Mouse (Mus musculus) ZHBTc4 (cell line): ENCODE measurements around the gene Wdr90.
A peak's percentile ranks its signal among the peaks of the same experiment; 100 is the strongest.
"Not testable (repeated sequence)": the region's sequence is repeated elsewhere in the genome, so short reads cannot be mapped to it uniquely, and the experiment has no call there.

ENCODE experiments used
- DNase-seq: peaks from one replicate; pipeline ENCODE4 v3.0.0-alpha.2; 2011; ENCODE audit warnings: low read depth, low spot score

The Wdr90 gene

DNA sequence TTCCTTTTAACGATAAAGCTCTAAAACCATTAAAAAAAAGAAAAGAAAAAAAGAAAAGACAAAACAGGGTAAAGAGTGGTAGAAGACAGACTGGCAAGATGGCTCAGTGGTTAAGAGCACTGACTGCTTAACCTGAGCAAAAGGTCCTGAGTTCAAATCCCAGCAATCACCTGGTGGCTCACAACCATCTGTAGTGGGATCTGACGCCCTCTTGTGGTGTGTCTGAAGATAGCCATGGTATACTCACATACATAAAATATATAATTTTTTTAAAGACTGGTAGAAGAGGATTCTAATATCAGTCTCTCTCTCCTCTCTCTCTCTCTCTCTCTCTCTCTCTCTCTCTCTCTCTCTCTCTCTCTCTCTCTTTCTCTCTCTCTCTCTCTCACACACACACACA, 53.8 kb downstream of the Wdr90 start:
- not testable (repeated sequence) for DNase-seq

DNA sequence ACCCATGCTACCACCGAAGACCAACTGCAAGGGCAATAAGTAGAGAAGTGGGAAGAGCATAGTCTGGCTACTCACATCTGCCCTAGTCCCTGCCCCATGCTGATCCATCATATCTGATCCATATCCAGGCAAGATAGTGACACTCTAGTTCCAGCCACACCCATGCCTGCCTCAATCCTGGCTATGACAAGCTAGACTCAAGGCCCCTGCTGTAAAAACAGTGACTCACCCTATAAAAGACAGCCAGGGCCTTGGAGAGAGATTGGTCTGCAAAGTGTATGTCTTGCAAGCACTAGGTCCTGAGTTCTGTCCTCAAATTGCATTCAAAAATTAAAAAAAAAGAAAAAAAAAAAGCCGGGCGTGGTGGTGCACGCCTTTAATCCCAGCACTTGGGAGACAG, 54.8 kb downstream of the Wdr90 start:
- DNase-seq, result no peak

DNA sequence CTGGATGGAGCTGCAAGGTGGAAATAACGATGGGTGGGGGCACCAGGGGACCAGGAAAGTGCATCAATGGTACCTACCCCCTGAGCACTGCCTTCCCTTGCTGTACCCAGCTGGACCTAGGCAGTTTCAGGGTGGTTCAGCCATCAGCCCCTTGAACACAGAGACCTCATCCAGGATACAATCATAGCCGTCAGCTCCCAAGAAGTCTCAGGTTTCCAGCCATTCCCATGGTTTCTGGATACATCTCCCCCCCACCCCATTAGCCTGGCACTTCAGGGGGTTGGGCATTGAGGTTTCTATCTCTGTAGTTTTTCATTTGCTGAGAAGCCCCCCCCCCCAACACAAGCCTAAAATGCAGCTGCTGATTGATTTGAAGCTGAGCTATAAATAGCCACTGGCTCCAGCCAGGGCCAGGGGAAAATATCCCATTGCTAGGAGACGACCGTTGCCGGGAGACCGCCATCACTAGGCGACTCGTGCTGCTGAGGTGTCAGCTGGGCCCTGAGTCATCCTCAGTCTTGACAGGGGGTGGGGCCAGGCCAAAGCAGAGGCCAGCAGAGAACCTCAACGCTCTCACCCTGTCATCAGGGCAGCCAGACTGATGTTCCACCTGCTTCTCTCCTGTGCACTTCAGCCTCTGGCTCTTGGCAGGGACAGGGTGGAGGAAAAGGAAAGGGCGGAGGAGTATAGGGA, 58.3 kb downstream of the Wdr90 start:
- DNase-seq, result peak; percentile 39

- DNase-seq, result peak; percentile 82
Observed at GRCm38 (mm10) chr17:25801029-25801428, 60.3 kb downstream of the Wdr90 start.

GRCm38 (mm10) chr17:25796951-25797369, 64.3 kb downstream of the Wdr90 start, which contains the start of gene Metrn:
Gene Metrn, minus strand, starts transcription at chr17:25797136.
- peak; percentile 90 for DNase-seq

- no peak for DNase-seq
Observed at GRCm38 (mm10) chr17:25796211-25796771, 65.0 kb downstream of the Wdr90 start.

DNA sequence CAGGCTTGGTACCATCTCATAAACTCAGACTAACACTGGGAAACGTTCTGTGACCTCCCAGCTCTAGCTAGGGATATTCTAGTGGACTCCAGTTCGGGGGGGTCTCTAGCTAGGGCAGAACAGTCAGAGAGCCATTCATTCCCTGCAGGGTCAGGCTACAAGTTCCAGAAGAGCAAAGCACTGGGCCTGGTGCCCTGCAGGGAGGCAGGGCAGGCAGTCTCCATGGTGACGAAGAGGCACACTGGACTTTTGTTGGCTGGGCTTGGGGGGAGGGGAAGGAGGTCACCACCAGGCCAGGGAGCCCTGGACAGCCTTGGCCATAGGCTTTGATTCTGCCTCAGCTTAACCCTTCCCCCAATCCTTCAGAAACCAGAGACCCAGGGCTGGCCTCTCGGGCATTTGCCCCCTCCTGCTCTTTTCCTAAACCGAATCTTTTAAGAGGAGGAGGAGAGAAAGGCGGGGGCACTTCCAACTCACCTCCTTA, 65.7 kb downstream of the Wdr90 start, which contains the start of gene AC134908.4:
Gene AC134908.4, minus strand, starts transcription at position 51 of the 484 bp plus-strand sequence.
- DNase-seq, result no peak

GRCm38 (mm10) chr17:25794998-25795397, 66.3 kb downstream of the Wdr90 start:
- DNase-seq, result no peak
